Mouse (Mus musculus): ENCODE measurements at regions not wholly inside any gene's neighbourhood (a gene's known extent, or its start where the extent isn't known, plus 50 kb on each side); places are given as distances from the start of the nearest gene placed in this dataset.

DNA sequence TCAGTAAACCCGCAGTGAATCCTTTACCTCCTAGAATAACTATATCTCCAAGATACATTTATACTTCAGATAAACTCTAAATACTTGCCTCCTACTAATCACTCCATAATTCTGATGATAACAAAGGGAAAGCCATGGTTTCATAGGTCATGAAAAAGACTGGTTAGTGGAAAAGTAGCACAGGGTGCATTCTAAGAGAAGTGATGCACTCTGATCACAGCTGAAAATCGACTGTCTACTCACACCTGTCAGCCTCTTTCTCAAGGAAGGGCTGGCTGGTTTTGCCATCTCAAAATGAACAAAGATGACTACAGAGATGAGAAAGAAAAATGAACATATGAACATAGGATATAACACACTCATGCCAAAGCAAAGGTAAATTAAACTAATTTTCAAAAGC lies 769.6 kb upstream of the Marcks start:
- Histone ChIP-seq H3K27me3 (ENCODE audit: control insufficient read depth in 1 of 2, insufficient read depth in 2 of 2, low read length in 2 of 2) (no peaks in the 10 kb centered on the region), H3K9me3 (replicated peaks; ENCODE audit: insufficient read depth, low read length) (no peaks in the 10 kb centered on the region), H3K9ac (ENCODE audit: control insufficient read depth, low read depth, low read length, poor library complexity, severe bottlenecking) (no peak overlapping the region), H3K36me3 (ENCODE audit: control insufficient read depth in 1 of 2, insufficient read depth in 2 of 2, low read length in 2 of 2) (no peaks in the 10 kb centered on the region), H3K79me2 (ENCODE audit: control insufficient read depth, insufficient read depth, low read length, poor library complexity) (no peaks in the 10 kb centered on the region), H3K4me1 (ENCODE audit: control insufficient read depth in 1 of 2, insufficient read depth in 2 of 2, low read length in 2 of 2) (no peaks in the 10 kb centered on the region), H3K4me3 (ENCODE audit: control insufficient read depth in 1 of 2, insufficient read depth in 1 of 2, low read depth in 2 of 2, low read length in 2 of 2) (no peak overlapping the region), H3K27ac (ENCODE audit: control insufficient read depth, low read depth, low read length) (no peak overlapping the region)
- no peak for DNase-seq (ENCODE audit: low read depth, low spot score)
- no peak for TF ChIP-seq ZKSCAN1 (IDR thresholded peaks at IDR 0.05; ENCODE audit: low read depth, low read length)
- TF ChIP-seq TCF12 (IDR thresholded peaks at IDR 0.05; ENCODE audit: low read depth, low read length) = no peak
- TF ChIP-seq RAD21 (IDR thresholded peaks at IDR 0.05; ENCODE audit: low read depth, low read length) = no peak
- TF ChIP-seq TAL1 (IDR thresholded peaks at IDR 0.05; ENCODE audit: low read length) = no peak
- no peak for TF ChIP-seq HCFC1 (IDR thresholded peaks at IDR 0.05; ENCODE audit: low read depth, low read length)
- TF ChIP-seq POLR2AphosphoS2 (IDR thresholded peaks at IDR 0.05; ENCODE audit: low read length) = no peak
- TF ChIP-seq MAX (IDR thresholded peaks at IDR 0.05; ENCODE audit: low read length) = no peak
- no peak for TF ChIP-seq NELFE (IDR thresholded peaks at IDR 0.05; ENCODE audit: low read depth, low read length)
- TF ChIP-seq SIN3A (IDR thresholded peaks at IDR 0.05; ENCODE audit: low read length) = no peak
- TF ChIP-seq TBP (IDR thresholded peaks at IDR 0.05; ENCODE audit: low read depth, low read length) = no peak
- no peak for TF ChIP-seq POLR2A (IDR thresholded peaks at IDR 0.05; ENCODE audit: control insufficient read depth in 1 of 2, insufficient read depth in 1 of 2, low read depth in 1 of 2, low read length in 2 of 2, poor library complexity in 1 of 2)
- TF ChIP-seq JUND (IDR thresholded peaks at IDR 0.05; ENCODE audit: low read depth, low read length) = no peak
- TF ChIP-seq MXI1 (IDR thresholded peaks at IDR 0.05; ENCODE audit: low read depth, low read length) = no peak
- TF ChIP-seq ETS1 (IDR thresholded peaks at IDR 0.05; ENCODE audit: low read depth, low read length) = no peak
- no peak for TF ChIP-seq BHLHE40 (IDR thresholded peaks at IDR 0.05; ENCODE audit: borderline replicate concordance, low read depth, low read length)
- no peak for TF ChIP-seq GATA1 (IDR thresholded peaks at IDR 0.05; ENCODE audit: low read depth, low read length)

DNA sequence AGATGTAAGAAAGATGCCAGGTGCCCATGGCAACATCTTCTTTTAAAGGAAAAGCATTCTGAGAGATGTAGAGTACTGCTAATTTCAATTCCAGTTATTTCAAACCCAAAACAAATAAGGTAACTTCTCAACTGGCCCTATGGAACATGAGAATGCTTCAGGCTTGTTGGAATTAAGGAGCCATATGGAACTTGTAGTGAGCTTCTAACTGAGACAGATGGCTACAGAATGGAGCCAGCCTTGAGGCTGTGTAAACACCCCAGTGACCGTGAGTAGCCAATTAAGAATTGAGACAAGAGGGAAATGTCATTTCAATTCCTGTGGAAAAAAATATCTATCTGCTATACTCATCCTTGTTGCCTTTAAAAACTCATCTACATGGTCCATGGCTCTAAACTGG lies 769.0 kb upstream of the Marcks start:
- Histone ChIP-seq H3K4me1 (ENCODE audit: control insufficient read depth in 1 of 2, insufficient read depth in 2 of 2, low read length in 2 of 2) (no peaks in the 10 kb centered on the region), H3K4me3 (ENCODE audit: control insufficient read depth in 1 of 2, insufficient read depth in 1 of 2, low read depth in 2 of 2, low read length in 2 of 2) (no peak overlapping the region), H3K9me3 (replicated peaks; ENCODE audit: insufficient read depth, low read length) (no peaks in the 10 kb centered on the region), H3K27me3 (ENCODE audit: control insufficient read depth in 1 of 2, insufficient read depth in 2 of 2, low read length in 2 of 2) (no peaks in the 10 kb centered on the region), H3K27ac (ENCODE audit: control insufficient read depth, low read depth, low read length) (no peak overlapping the region), H3K9ac (ENCODE audit: control insufficient read depth, low read depth, low read length, poor library complexity, severe bottlenecking) (no peak overlapping the region), H3K79me2 (ENCODE audit: control insufficient read depth, insufficient read depth, low read length, poor library complexity) (no peaks in the 10 kb centered on the region), H3K36me3 (ENCODE audit: control insufficient read depth in 1 of 2, insufficient read depth in 2 of 2, low read length in 2 of 2) (no peaks in the 10 kb centered on the region)
- no peak for DNase-seq (ENCODE audit: low read depth, low spot score)
- TF ChIP-seq NELFE (IDR thresholded peaks at IDR 0.05; ENCODE audit: low read depth, low read length) = no peak
- TF ChIP-seq MYC (IDR thresholded peaks at IDR 0.05; ENCODE audit: low read depth, low read length) = no peak
- no peak for TF ChIP-seq RCOR1 (IDR thresholded peaks at IDR 0.05; ENCODE audit: low read depth, low read length)
- no peak for TF ChIP-seq UBTF (IDR thresholded peaks at IDR 0.05; ENCODE audit: borderline replicate concordance, insufficient read depth, low read depth, low read length)
- no peak for TF ChIP-seq MAFK (IDR thresholded peaks at IDR 0.05; ENCODE audit: borderline replicate concordance, low read depth, low read length)
- TF ChIP-seq BHLHE40 (IDR thresholded peaks at IDR 0.05; ENCODE audit: borderline replicate concordance, low read depth, low read length) = no peak
- no peak for TF ChIP-seq MAZ (IDR thresholded peaks at IDR 0.05; ENCODE audit: low read depth, low read length)
- TF ChIP-seq TAL1 (IDR thresholded peaks at IDR 0.05; ENCODE audit: low read length) = no peak
- TF ChIP-seq ETS1 (IDR thresholded peaks at IDR 0.05; ENCODE audit: low read depth, low read length) = no peak
- TF ChIP-seq ZC3H11A (IDR thresholded peaks at IDR 0.05; ENCODE audit: low read depth, low read length) = no peak
- no peak for TF ChIP-seq GATA1 (IDR thresholded peaks at IDR 0.05; ENCODE audit: low read depth, low read length)
- TF ChIP-seq EP300 (IDR thresholded peaks at IDR 0.05; ENCODE audit: low read depth in 1 of 2, low read length in 2 of 2) = no peak
- TF ChIP-seq NRF1 (IDR thresholded peaks at IDR 0.05; ENCODE audit: insufficient read depth, low read depth, low read length, poor library complexity, severe bottlenecking) = no peak
- no peak for TF ChIP-seq CTCF (IDR thresholded peaks at IDR 0.05 in 2 of 3, conservative IDR thresholded peaks at IDR 0.05 in 1 of 3; ENCODE audit: control insufficient read depth in 1 of 3, insufficient read depth in 1 of 3, low read depth in 2 of 3, low read length in 3 of 3, poor library complexity in 1 of 3, severe bottlenecking in 1 of 3)
- TF ChIP-seq E2F4 (IDR thresholded peaks at IDR 0.05; ENCODE audit: borderline replicate concordance, low read depth, low read length) = no peak
- TF ChIP-seq USF2 (IDR thresholded peaks at IDR 0.05; ENCODE audit: borderline replicate concordance in 1 of 2, insufficient read depth in 1 of 2, low read depth in 1 of 2, low read length in 2 of 2) = no peak
- no peak for TF ChIP-seq MXI1 (IDR thresholded peaks at IDR 0.05; ENCODE audit: low read depth, low read length)
- no peak for TF ChIP-seq CHD1 (IDR thresholded peaks at IDR 0.05; ENCODE audit: low read depth, low read length)
- no peak for TF ChIP-seq ZNF384 (IDR thresholded peaks at IDR 0.05; ENCODE audit: low read depth, low read length)
- no peak for TF ChIP-seq HCFC1 (IDR thresholded peaks at IDR 0.05; ENCODE audit: low read depth, low read length)
